Mouse (Mus musculus) bone marrow macrophage, adult 2 months (primary cell): ENCODE measurements around the gene Dpysl5. TPM values are rescaled to one million over a fixed set of nuclear protein-coding genes. Genes with fewer than 3 reads are reported as not detected.

ENCODE experiments used
- H3K27ac ChIP-seq: 2 replicates; pipeline ENCODE4 v1.5.1; 2012; ENCODE audit warnings: low read depth, low read length; ENCODE audit not compliant: insufficient read depth
- H3K4me1 ChIP-seq: 2 replicates; pipeline ENCODE4 v1.6.1; 2012; ENCODE audit warnings: low read length; ENCODE audit not compliant: control insufficient read depth, insufficient read depth
- H3K4me3 ChIP-seq: 2 replicates; pipeline ENCODE4 v1.5.1; 2012; ENCODE audit warnings: mild to moderate bottlenecking, low read length, moderate library complexity; ENCODE audit not compliant: insufficient read depth
- CTCF ChIP-seq: IDR thresholded peaks from 2 replicates; pipeline ENCODE4 v1.5.1; 2012; ENCODE audit warnings: low read depth, mild to moderate bottlenecking, low read length, moderate library complexity
- POLR2A ChIP-seq: IDR thresholded peaks from 2 replicates; pipeline ENCODE4 v1.6.1; 2012; ENCODE audit warnings: mild to moderate bottlenecking, low read depth, low read length, borderline replicate concordance
- polyA plus RNA-seq: library from polyadenylated mRNA; stranded (reverse); fragments of >200 nt; gene quantifications from 2 replicates; pipeline ENCODE4 v1.2.4, GENCODE M21; 2012; ENCODE audit not compliant: missing spikeins, insufficient read depth, insufficient read length

The Dpysl5 gene
- polyA plus RNA-seq, 1 experiment, result not detected

DNA sequence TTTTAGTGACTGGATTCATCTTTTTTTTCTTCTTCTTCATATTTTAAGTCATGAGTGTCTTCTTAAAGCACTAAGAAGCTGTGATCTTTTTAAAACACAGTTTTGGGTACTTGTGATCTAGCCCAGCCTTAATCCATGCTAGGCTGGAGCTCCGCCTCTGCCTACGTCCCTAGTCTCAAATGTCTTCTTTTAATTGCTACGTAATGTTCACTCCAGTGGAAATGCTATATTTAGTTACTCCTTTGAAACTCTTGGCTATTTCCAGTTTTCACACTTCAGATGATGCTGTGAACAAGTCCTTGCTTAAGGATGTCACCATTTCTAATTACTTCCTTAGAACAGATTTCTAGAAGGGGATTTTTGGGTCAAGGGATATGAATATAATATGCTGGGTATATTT, 78.7 kb downstream of the Dpysl5 start:
- Histone ChIP-seq H3K27ac (no peak overlapping the region), H3K4me1 (peaks cover 7% of the 10 kb centered on the region; the same call in 1 of the 2 replicates), H3K4me3 (no peak overlapping the region)
- no peak for TF ChIP-seq CTCF
- TF ChIP-seq POLR2A, result no peak

DNA sequence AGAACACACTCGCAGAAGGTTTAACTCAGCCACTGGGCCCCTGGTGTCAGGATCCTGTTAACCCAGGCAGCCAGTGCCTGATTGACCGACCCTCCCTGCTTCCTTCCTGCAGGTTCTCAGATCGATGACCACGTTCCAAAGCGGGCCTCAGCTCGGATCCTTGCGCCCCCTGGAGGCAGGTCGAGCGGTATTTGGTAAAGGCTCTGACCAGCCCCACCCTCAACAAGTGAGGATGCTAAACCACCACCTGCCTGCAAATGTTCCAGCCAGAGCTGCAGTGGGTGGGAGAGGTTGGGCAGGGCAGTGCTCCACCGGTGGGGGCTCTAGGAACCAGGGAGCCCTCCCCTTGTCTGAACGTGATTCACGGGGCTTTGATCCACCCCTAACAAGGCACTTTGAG, 84.8 kb downstream of the Dpysl5 start:
- H3K4me1 ChIP-seq, result 0 out of 2 replicates have a peak, but pooled peaks cover 2% of the 10 kb centered on the region
- no peak overlapping the region for H3K4me3 ChIP-seq
- TF ChIP-seq CTCF, result peak; percentile 56
- no peak for TF ChIP-seq POLR2A
- H3K27ac ChIP-seq, result no peak overlapping the region

DNA sequence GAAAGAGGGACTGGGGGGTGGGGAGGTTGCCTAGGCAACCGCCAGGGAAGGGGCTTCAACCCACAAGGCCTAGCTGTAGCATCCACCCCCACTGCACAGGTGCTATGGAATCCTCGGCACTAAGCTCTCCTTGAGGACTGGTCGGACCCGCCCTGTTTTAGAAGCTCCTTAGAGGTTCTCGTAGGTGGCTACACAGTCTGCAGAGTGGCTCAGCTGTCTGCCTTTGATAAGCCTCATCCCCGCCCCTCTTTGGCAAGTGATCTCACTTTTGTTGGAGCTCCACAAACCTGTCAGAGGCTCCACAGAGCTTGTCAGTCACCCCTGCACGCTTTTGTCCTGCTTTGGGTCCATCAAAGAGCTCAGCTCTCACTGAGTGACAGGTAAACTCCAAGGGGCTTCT, 86.1 kb downstream of the Dpysl5 start:
- H3K4me3 ChIP-seq, result no peak overlapping the region
- TF ChIP-seq CTCF (no peak), POLR2A (no peak)

DNA sequence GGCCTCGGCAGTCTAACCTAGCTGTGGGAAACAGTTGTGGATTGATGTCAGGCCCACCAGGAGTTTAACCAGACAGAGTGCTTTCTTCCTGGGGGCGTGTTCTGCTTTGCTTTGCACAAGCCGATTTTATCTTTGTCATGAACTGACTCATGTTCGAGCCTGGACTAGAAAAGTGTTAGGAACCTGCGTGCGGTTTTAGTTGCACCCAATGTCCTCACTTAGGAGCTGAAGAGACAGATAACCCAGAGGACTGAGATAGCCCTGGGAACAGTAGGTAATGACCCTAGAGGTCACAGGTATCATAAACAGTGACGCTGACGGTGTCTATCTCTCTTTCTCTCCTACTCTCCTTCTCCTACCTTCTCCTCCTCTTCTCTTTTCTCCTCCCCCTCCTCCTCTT, 86.6 kb downstream of the Dpysl5 start:
- Histone ChIP-seq H3K27ac (no peak overlapping the region), H3K4me1 (peaks cover 7% of the 10 kb centered on the region), H3K4me3 (no peak overlapping the region)
- no peak for TF ChIP-seq POLR2A

More for the DNA sequence above, 86.1 kb downstream of the Dpysl5 start:
- H3K4me1 ChIP-seq, result peaks cover 3% of the 10 kb centered on the region; the same call in 1 of the 2 replicates
- H3K27ac ChIP-seq, result no peak overlapping the region

DNA sequence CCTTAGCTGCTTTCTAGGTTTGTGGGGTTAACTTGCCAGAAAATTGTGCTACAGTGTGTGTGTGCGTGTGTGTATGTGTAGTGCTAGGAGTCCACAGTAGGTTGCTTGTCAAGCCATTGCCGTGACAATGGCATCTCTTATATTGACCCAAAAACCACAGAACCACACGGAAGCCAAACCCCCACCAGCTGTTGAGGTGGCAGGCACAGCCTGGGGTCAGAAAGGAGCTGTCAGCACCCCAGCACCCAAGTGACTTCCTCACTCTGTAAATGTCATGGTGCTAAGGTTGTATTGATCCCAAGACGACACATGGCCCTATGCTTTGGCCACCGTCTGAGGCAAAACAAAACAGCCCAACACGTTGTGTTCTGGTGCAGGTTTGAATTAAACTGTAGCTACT, 87.6 kb downstream of the Dpysl5 start:
- no peak for TF ChIP-seq POLR2A
- no peak for TF ChIP-seq CTCF

DNA sequence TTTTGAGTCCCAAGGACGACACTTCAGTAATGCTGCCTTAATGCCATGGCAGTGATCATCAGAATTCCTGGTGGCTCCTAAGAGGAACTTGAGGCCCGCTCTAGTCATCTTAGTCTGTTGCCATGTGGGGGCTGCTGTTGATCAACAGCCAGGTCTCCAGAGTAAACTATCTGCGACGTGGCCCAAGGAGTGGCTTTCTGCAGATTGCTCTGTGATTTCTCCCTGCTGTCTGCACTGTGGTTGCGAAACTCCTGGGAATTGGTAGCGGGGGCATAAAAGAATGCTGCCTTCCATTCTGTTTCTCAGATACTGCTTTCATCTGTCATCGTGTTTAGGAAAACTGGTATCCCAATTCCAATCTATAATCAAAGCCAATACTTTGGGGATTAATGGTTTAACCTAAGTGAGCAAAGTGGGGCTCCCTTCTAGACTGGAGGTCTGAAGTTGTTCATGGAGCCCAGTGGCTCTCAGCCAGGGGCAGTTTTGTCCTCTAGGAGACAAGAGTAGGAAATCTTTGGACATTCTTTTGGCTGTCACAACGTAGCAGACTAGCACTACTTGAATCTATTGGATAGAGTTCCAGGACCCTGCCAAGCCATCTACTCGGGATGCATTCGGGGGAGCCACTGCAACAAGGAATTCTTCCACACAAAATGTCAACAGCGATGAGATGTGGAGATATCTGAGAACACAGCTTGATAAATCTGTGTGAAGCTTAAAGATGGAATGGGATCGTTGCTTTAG, 91.5 kb downstream of the Dpysl5 start:
- TF ChIP-seq CTCF (no peak), POLR2A (no peak)
- Histone ChIP-seq H3K4me1 (peaks cover 9% of the 10 kb centered on the region), H3K27ac (no peak overlapping the region), H3K4me3 (no peak overlapping the region)

More for the DNA sequence above, 87.6 kb downstream of the Dpysl5 start:
- no peak overlapping the region for H3K4me3 ChIP-seq
- no peak overlapping the region for H3K27ac ChIP-seq
- peaks cover 9% of the 10 kb centered on the region for H3K4me1 ChIP-seq

DNA sequence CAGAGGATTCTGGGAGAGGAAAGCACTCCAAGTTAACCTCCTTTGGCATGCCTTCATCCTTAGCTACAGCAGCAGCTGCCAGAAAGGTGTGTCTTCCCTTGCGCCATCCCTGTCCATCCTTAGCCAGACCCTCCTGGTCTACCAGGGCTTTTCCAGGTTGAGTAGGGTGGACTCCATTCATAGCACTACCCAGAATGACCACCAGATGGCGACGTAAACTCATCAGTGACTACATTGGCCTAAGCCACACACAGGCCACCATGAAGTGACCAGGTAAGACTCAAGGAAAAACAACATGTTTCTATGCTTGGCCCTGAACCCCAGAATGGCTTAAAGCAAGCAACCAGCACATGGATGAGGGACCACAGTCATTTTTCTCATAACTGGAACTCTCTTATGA, 94.7 kb downstream of the Dpysl5 start:
- TF ChIP-seq CTCF, result peak; percentile 74
- TF ChIP-seq POLR2A, result no peak
- no peak overlapping the region for H3K27ac ChIP-seq
- peaks cover 9% of the 10 kb centered on the region for H3K4me1 ChIP-seq
- no peak overlapping the region for H3K4me3 ChIP-seq

DNA sequence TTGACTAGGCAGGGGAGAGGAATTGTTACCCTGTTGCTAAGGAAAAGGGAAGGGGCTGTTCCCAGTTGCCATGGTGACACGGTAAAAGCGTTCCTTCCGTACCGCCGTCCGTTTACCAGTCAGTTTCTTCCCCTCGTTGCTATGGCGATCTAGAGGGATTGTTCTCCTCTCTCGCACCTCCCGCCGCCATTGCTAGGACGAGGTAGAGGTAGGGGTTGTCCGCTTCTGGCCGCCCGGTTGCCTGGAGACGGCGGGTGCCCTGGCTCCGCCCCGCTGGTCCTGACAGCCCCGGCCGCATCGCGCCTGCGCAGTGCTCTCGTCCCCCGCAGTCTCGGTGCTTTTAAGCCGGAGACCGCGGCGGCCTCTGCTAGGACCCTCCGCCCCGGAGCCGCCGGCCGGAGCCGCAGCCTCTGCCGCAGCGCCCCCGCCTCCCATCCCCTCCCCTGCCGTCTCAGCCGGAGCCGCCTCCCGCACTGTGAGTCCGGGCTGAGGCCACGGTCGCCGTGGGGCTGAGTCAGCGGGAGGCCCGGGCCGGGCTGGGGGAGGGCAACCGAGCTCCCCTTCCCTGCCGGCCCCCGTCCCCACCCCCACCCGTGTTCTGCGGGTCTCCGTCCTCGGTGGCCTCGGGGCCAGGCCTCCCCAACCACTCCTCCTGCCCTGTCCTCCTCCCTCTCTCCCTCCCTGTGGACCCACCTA, 103.2 kb downstream of the Dpysl5 start, which contains the start of gene Mapre3:
Gene Mapre3 (plus strand): TSS at position 218 of the 696 bp plus-strand sequence.
- TF ChIP-seq CTCF (no peak), POLR2A (no peak)
- Histone ChIP-seq H3K4me3 (peak within 1 kb of the TSS; percentile 73), H3K4me1 (0 out of 2 replicates have a peak, but pooled peaks cover 3% of the 10 kb centered on the region), H3K27ac (no peak within 1 kb of the TSS)

DNA sequence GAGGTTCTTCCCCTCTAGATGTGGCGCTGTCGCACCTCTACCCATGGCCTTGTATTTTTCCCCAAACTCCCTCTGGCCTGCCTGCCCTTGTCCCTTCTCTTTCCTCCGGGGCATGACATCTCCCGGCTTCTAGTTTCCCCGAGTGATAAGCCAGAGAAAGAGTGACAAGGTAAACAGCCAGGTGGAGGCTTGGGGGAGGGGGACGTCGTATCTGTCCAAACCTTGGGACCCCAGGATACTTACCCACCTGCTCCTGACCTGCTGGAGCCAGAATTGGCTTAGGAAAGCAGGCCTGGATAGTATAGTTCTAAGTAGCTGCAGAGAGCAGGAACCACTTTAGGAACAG, 103.7 kb downstream of the Dpysl5 start:
- Histone ChIP-seq H3K27ac (no peak overlapping the region), H3K4me3 (peak overlapping the region; percentile 73), H3K4me1 (0 out of 2 replicates have a peak, but pooled peaks cover 3% of the 10 kb centered on the region)
- TF ChIP-seq CTCF (no peak), POLR2A (no peak)

DNA sequence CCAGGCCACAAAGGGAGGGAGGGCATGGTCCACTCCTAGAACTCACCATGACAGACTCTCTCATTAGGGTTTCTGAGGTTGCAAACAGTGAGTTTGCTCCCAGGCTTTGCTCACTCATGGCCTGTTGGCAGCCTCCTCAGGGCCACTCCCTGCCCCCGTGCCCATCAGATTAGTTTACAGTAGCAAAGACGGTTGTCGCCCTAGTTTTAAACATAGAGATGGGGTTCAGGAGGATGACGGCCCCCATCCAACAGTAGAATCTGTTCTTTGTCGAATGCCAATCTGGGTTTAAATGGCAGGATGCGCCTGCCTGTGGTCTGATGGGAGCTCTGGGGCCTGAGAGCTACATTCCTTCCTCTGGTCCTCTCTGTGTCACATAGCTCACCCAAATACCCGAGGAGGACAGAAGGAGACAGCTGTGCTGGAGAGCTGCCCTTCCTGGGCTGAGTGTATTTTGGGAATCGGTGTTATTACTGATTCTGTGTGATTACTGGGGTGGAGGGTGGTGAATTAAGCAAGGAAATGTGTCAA, 105.0 kb downstream of the Dpysl5 start:
- Histone ChIP-seq H3K27ac (no peak overlapping the region), H3K4me3 (no peak overlapping the region), H3K4me1 (0 out of 2 replicates have a peak, but pooled peaks cover 3% of the 10 kb centered on the region)
- TF ChIP-seq CTCF, result no peak
- no peak for TF ChIP-seq POLR2A
